Mouse (Mus musculus) kidney, adult 2 months (tissue): ENCODE measurements at regions not wholly inside any gene's neighbourhood (a gene's known extent, or its start where the extent isn't known, plus 50 kb on each side); places are given as distances from the start of the nearest gene placed in this dataset.

Source experiments
- CTCF ChIP-seq: fragments of 200-500 bp; conservative IDR thresholded peaks from 2 replicates; pipeline ENCODE4 v1.5.1; 2011; ENCODE audit warnings: low read depth, mild to moderate bottlenecking, control low read depth, low read length, moderate library complexity, mixed read lengths; ENCODE audit not compliant: insufficient read depth, insufficient read length
- POLR2A ChIP-seq: fragments of 200-500 bp; IDR thresholded peaks from one replicate; pipeline ENCODE4 v1.6.1; 2011; ENCODE audit warnings: low read depth, low read length, control low read depth

DNA sequence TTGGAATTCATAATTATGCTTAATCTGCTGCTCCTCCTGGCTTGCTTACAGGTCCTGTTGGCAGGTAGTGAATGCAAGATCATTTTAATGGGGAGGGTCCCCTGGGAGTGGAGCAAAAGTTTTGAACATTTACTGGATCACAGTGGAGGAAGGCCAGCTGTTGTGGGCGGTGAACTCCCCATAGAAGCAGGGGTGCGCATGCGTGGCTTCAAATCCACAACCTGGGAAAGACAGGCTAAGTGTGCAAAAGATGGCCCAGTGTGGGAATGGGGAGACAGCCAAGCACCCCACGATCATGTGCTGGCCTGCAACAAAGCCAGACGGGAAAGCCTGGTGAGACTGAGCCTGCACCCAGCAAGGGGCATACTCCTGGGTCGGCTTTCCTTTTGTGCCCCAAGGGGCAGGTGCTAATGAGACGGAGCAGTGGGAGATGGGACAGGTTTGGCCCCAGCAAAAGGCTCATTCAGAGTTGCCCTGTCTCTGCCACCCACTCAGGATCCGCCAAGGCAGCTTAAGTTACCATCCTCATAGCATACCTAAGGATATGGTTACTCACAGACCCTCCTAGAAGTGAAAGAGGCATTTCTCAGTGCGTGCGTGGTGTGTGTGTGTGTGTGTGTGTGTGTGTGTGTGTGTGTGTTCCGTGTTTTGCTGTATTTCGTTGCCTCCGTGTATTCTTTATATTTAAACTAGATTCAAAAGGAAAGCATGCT is 412.3 kb downstream of the Epha4 start:
- no peak for TF ChIP-seq POLR2A
- TF ChIP-seq CTCF = no peak
